ENCODE assay signal across 29 mouse cellular contexts in genomic region chr9:22409501-22409900, GRCm38 (mm10). TPM values are rescaled to one million over a fixed set of nuclear protein-coding genes. Genes with fewer than 3 reads are reported as not detected.
DNase-seq lines count a peak whose midpoint lies in the region; ATAC-seq and TF ChIP-seq lines count a peak whose summit lies in the region.
"Had no signal": no experiment of that assay in that cellular context is flagged by ENCODE, and none has a peak within 500 bp of the region (broad histone marks: within the 10 kb centered on the region; RNA-seq: fewer than 3 reads in every experiment).

No protein-coding gene starts in this region.

- no peak overlapping the region for H3K27ac ChIP-seq in intestine, postnatal 0 days (ENCODE audit: low read depth, low read length)
- no peak overlapping the region for H3K27ac ChIP-seq in intestine, embryonic 16.5 days (ENCODE audit: low read length)
- no peak overlapping the region for H3K27ac ChIP-seq in liver, postnatal 0 days (ENCODE audit: low read depth)
- H3K27ac ChIP-seq: embryonic facial prominence, embryonic 15.5 days; forebrain, embryonic 10.5 days; heart, embryonic 10.5 days; hindbrain, embryonic 14.5 days had no signal

- no peak for DNase-seq in liver, postnatal 0 days
- DNase-seq in liver (no peak), 3T3-L1 (ENCODE audit: low read depth, low spot score) (peak; percentile 8), ES-CJ7 (ENCODE audit: low read depth, low spot score) (peak; percentile 53)
- no peak for DNase-seq in frontal cortex, postnatal 10 days (ENCODE audit: low spot score in 2 of 2)
- DNase-seq: adrenal gland, adult 8-10 months; adrenal gland, postnatal 36 days; cerebellum, adult 2 months; cerebellum, postnatal 14 days; embryo, embryonic 11 days; gastrocnemius, postnatal 36 days; heart, adult 11 months; heart, postnatal 14 days had no signal

- H3K36me3 ChIP-seq in intestine, postnatal 0 days (ENCODE audit: control insufficient read depth, insufficient read depth): no peaks in the 10 kb centered on the region
- no peaks in the 10 kb centered on the region for H3K36me3 ChIP-seq in intestine, embryonic 16.5 days (ENCODE audit: control insufficient read depth, insufficient read depth, low read length)
- H3K36me3 ChIP-seq in liver, postnatal 0 days (replicated peaks; ENCODE audit: insufficient read depth, low read length): no peaks in the 10 kb centered on the region
- H3K36me3 ChIP-seq: embryonic facial prominence, embryonic 15.5 days; forebrain, embryonic 10.5 days; heart, embryonic 10.5 days had no signal

- H3K4me1 ChIP-seq in intestine, postnatal 0 days (replicated peaks; ENCODE audit: control insufficient read depth, insufficient read depth, low read length): no peaks in the 10 kb centered on the region
- peaks cover 3% of the 10 kb centered on the region; the same call in 1 of the 2 replicates for H3K4me1 ChIP-seq in intestine, embryonic 16.5 days (ENCODE audit: control insufficient read depth, insufficient read depth, low read length)
- H3K4me1 ChIP-seq in liver, postnatal 0 days (ENCODE audit: insufficient read depth): peaks cover 3% of the 10 kb centered on the region; the same call in 1 of the 2 replicates

- no peak for TF ChIP-seq EP300 in liver, postnatal 0 days (IDR thresholded peaks at IDR 0.05; ENCODE audit: low read depth)

- 70% methylated on average over 7 of the region's 7 CpGs for WGBS in intestine, postnatal 0 days
- WGBS in intestine, embryonic 16.5 days: 68% methylated on average over 7 of the region's 7 CpGs
- 81% methylated on average over 7 of the region's 7 CpGs for WGBS in liver, postnatal 0 days (ENCODE audit: insufficient replicate concordance)

- no peak for ATAC-seq in intestine, postnatal 0 days
- no peak for ATAC-seq in intestine, embryonic 16.5 days
- ATAC-seq in liver, postnatal 0 days: no peak
- ATAC-seq in monocyte, adult 5-6 weeks (replicated peaks; ENCODE audit: insufficient number of reproducible peaks, low FRiP score, low TSS enrichment, poor library complexity, severe bottlenecking): no peak
- ATAC-seq: forebrain, embryonic 14.5 days; Patski had no signal

- H3K9ac ChIP-seq in intestine, postnatal 0 days (ENCODE audit: low read depth, low read length): no peak overlapping the region
- no peak overlapping the region for H3K9ac ChIP-seq in intestine, embryonic 16.5 days (ENCODE audit: low read depth, low read length)
- no peak overlapping the region for H3K9ac ChIP-seq in liver, postnatal 0 days (replicated peaks)
- H3K9ac ChIP-seq: embryonic facial prominence, embryonic 15.5 days; hindbrain, embryonic 14.5 days had no signal

- H3K4me2 ChIP-seq in intestine, postnatal 0 days (replicated peaks; ENCODE audit: low read depth): no peak overlapping the region
- H3K4me2 ChIP-seq in intestine, embryonic 16.5 days (ENCODE audit: low read depth, low read length): no peak overlapping the region
- H3K4me2 ChIP-seq in liver, postnatal 0 days (ENCODE audit: low read depth, low read length): no peak overlapping the region
- H3K4me2 ChIP-seq: embryonic facial prominence, embryonic 15.5 days; hindbrain, embryonic 14.5 days had no signal

- no peaks in the 10 kb centered on the region for H3K9me3 ChIP-seq in intestine, postnatal 0 days (ENCODE audit: control insufficient read depth)
- no peaks in the 10 kb centered on the region for H3K9me3 ChIP-seq in intestine, embryonic 16.5 days (ENCODE audit: control insufficient read depth, low read length)
- no peaks in the 10 kb centered on the region for H3K9me3 ChIP-seq in liver, postnatal 0 days (ENCODE audit: low read length)
- H3K9me3 ChIP-seq: embryonic facial prominence, embryonic 15.5 days; forebrain, embryonic 10.5 days; heart, embryonic 10.5 days had no signal

- H3K4me3 ChIP-seq in intestine, postnatal 0 days (ENCODE audit: low read depth, low read length): no peak overlapping the region
- no peak overlapping the region for H3K4me3 ChIP-seq in intestine, embryonic 16.5 days (ENCODE audit: low read length)
- H3K4me3 ChIP-seq in liver, postnatal 0 days (ENCODE audit: low read depth, low read length): no peak overlapping the region
- H3K4me3 ChIP-seq: embryonic facial prominence, embryonic 15.5 days; erythroblast, embryonic 14.5 days; forebrain, embryonic 10.5 days; heart, embryonic 10.5 days had no signal

- TF ChIP-seq CTCF in intestine, postnatal 0 days (IDR thresholded peaks at IDR 0.05; ENCODE audit: low read depth): peak; percentile 25; the same call in 1 of the 2 replicates
- TF ChIP-seq CTCF in liver, postnatal 0 days (IDR thresholded peaks at IDR 0.05; ENCODE audit: low read depth): 0 out of 2 replicates have a peak, but pooled peaks have one; percentile 5

- no peaks in the 10 kb centered on the region for H3K27me3 ChIP-seq in intestine, postnatal 0 days (replicated peaks; ENCODE audit: control insufficient read depth, insufficient read depth, low read length)
- no peaks in the 10 kb centered on the region for H3K27me3 ChIP-seq in intestine, embryonic 16.5 days (replicated peaks; ENCODE audit: control insufficient read depth, insufficient read depth, low read length)
- no peaks in the 10 kb centered on the region for H3K27me3 ChIP-seq in liver, postnatal 0 days (ENCODE audit: insufficient read depth, low read length)
- H3K27me3 ChIP-seq: CH12.LX; embryonic facial prominence, embryonic 15.5 days; Patski had no signal

RNA-seq across cellular contexts. Expression of gene 9530077C05Rik, which starts 1.8 kb away (rescaled TPM):
- 1.8 and 2.0 TPM in 2 replicates for polyA plus RNA-seq in intestine, postnatal 0 days (2015; fragmentation: Nextera tagmentation; extraction: Ambion mirVana)
- polyA plus RNA-seq in intestine, embryonic 16.5 days (2015; fragmentation: Nextera tagmentation; extraction: Ambion mirVana): 3.0 and 3.4 TPM in 2 replicates
- 1.2 and 1.6 TPM in 2 replicates for polyA plus RNA-seq in liver, postnatal 0 days (2015; fragmentation: Nextera tagmentation; extraction: Ambion mirVana)
- 0.97 TPM in 1 of 3 replicates, not detected in the others for total RNA-seq in monocyte, adult 5-6 weeks (2017)

RNA-seq across cellular contexts. Expression of gene Anln, which starts 20.5 kb away (rescaled TPM):
- polyA plus RNA-seq in intestine, postnatal 0 days (2015; fragmentation: Nextera tagmentation; extraction: Ambion mirVana): 9.9 and 10.9 TPM in 2 replicates
- 35.7 and 36.0 TPM in 2 replicates for polyA plus RNA-seq in intestine, embryonic 16.5 days (2015; fragmentation: Nextera tagmentation; extraction: Ambion mirVana)
- polyA plus RNA-seq in liver, postnatal 0 days (2015; fragmentation: Nextera tagmentation; extraction: Ambion mirVana): 6.9 and 7.2 TPM in 2 replicates
- total RNA-seq in monocyte, adult 5-6 weeks (2017): 0.85 to 3.8 TPM (median 1.5 TPM) in 3 replicates

RNA-seq across cellular contexts. Expression of gene Gm17545, which starts 44.6 kb away (rescaled TPM):
- not detected in 2 replicates for polyA plus RNA-seq in intestine, postnatal 0 days (2015; fragmentation: Nextera tagmentation; extraction: Ambion mirVana)
- not detected in 2 replicates for polyA plus RNA-seq in intestine, embryonic 16.5 days (2015; fragmentation: Nextera tagmentation; extraction: Ambion mirVana)
- polyA plus RNA-seq in liver, postnatal 0 days (2015; fragmentation: Nextera tagmentation; extraction: Ambion mirVana): not detected in 2 replicates
- not detected in 3 replicates for total RNA-seq in monocyte, adult 5-6 weeks (2017)
- total RNA-seq: adrenal gland, adult 8-10 months; adrenal gland, postnatal 36 days; CH12.LX; common myeloid progenitor, adult 5-6 weeks; gastrocnemius, adult 8-10 months; gastrocnemius, postnatal 36 days; heart, postnatal 14 days; hematopoietic stem cell, adult 5-6 weeks had no signal
- polyA plus RNA-seq: cerebellum, adult 2 months; embryonic facial prominence, embryonic 11.5 days; embryonic facial prominence, embryonic 15.5 days; erythroblast, embryonic 14.5 days; forebrain, embryonic 10.5 days; forebrain, embryonic 14.5 days; heart, embryonic 10.5 days; heart, embryonic 14.5 days; hindbrain, embryonic 14.5 days; Patski had no signal

Comparison
In these comparisons a context has a peak if more than half of its experiments do, and no peak if none do; other contexts are left out.
1. DNase-seq: peak in 3T3-L1 (single experiment) and ES-CJ7 (single experiment); none in liver, postnatal 0 days (single experiment), liver (single experiment) and frontal cortex, postnatal 10 days (0 of 2).